Mouse (Mus musculus) CH12.LX (cell line): ENCODE data around the gene Fam214a. TPM values are rescaled to one million over a fixed set of nuclear protein-coding genes. Genes with fewer than 3 reads are reported as not detected.

Experiments used
- DNase-seq: peaks from one replicate; pipeline ENCODE4 v3.0.0-alpha.2; 2013; ENCODE audit errors: extremely low read depth
- H3K27ac ChIP-seq: 2 replicates; pipeline ENCODE4 v1.5.1; 2012; ENCODE audit warnings: low read depth, mild to moderate bottlenecking, control low read depth, moderate library complexity; ENCODE audit not compliant: insufficient read depth
- H3K27me3 ChIP-seq: replicated peaks from 2 replicates; pipeline ENCODE3; 2012; ENCODE audit warnings: inconsistent platforms
- H3K36me3 ChIP-seq, 2 experiments: replicated peaks in 1 of 2; 2 replicates each; pipeline versions ENCODE3 to v1.6.1; 2012; ENCODE audit warnings: inconsistent platforms in 1 of 2, low read length in 1 of 2, mild to moderate bottlenecking in 1 of 2, mixed read lengths in 1 of 2, moderate library complexity in 1 of 2; ENCODE audit not compliant: control insufficient read depth in 1 of 2, insufficient read depth in 1 of 2
- H3K4me1 ChIP-seq, 2 experiments: 2 replicates each; pipeline ENCODE4 v1.6.1; 2012; ENCODE audit warnings: inconsistent platforms in 1 of 2, moderate library complexity in 1 of 2; ENCODE audit not compliant: insufficient read depth in 2 of 2, control insufficient read depth in 1 of 2
- H3K4me2 ChIP-seq: 2 replicates; pipeline ENCODE4 v1.6.1; 2012; ENCODE audit warnings: low read depth, mild to moderate bottlenecking, control low read depth; ENCODE audit not compliant: poor library complexity, insufficient read depth, severe bottlenecking
- H3K4me3 ChIP-seq, 3 experiments: fragments of 150-350 bp in 1 of 3; sonication (generic) in 1 of 3; replicated peaks in 1 of 3; 2 replicates each; pipeline versions ENCODE3 to v1.5.1; 2011 to 2012; ENCODE audit warnings: low read depth in 2 of 3, low read length in 2 of 3, mild to moderate bottlenecking in 2 of 3, moderate library complexity in 2 of 3, control low read depth in 1 of 3, improper control_type of control experiment in 1 of 3, inconsistent platforms in 1 of 3, mixed read lengths in 1 of 3; ENCODE audit not compliant: poor library complexity in 1 of 3
- H3K79me2 ChIP-seq: replicated peaks from 2 replicates; pipeline ENCODE4 v1.6.1; 2012; ENCODE audit warnings: mild to moderate bottlenecking, moderate library complexity; ENCODE audit not compliant: control insufficient read depth, poor library complexity, insufficient read depth, severe bottlenecking; ENCODE audit errors: extremely low read depth
- H3K9ac ChIP-seq: 2 replicates; pipeline ENCODE4 v1.6.1; 2012; ENCODE audit warnings: low read depth, mild to moderate bottlenecking, control low read depth, moderate library complexity; ENCODE audit not compliant: insufficient read depth
- H3K9me3 ChIP-seq: replicated peaks from 2 replicates; pipeline ENCODE3; 2012; ENCODE audit warnings: low read length, inconsistent platforms, mixed read lengths
- BHLHE40 ChIP-seq: IDR thresholded peaks from 2 replicates; pipeline ENCODE4 v1.6.1; 2011; ENCODE audit warnings: mild to moderate bottlenecking, low read depth, low read length, improper control_type of control experiment
- CHD1 ChIP-seq: IDR thresholded peaks from 2 replicates; pipeline ENCODE4 v1.6.1; 2012; ENCODE audit warnings: low read depth, low read length, improper control_type of control experiment, inconsistent platforms
- CHD2 ChIP-seq: IDR thresholded peaks from 2 replicates; pipeline ENCODE4 v1.6.1; 2011; ENCODE audit warnings: low read length, improper control_type of control experiment
- CTCF ChIP-seq, 2 experiments: IDR thresholded peaks in 1 of 2; conservative IDR thresholded peaks in 1 of 2; 2 replicates each; pipeline ENCODE4 v1.5.1; 2011 to 2012; ENCODE audit warnings: low read depth in 2 of 2, low read length in 2 of 2, improper control_type of control experiment in 1 of 2, inconsistent platforms in 1 of 2, mild to moderate bottlenecking in 1 of 2, moderate library complexity in 1 of 2
- ELF1 ChIP-seq: IDR thresholded peaks from 2 replicates; pipeline ENCODE4 v1.6.1; 2014; ENCODE audit warnings: low read depth, mild to moderate bottlenecking, inconsistent platforms, low read length, improper control_type of control experiment
- EP300 ChIP-seq: IDR thresholded peaks from 2 replicates; pipeline ENCODE4 v1.6.1; 2011; ENCODE audit warnings: low read length, improper control_type of control experiment
- ETS1 ChIP-seq: conservative IDR thresholded peaks from 2 replicates; pipeline ENCODE4 v1.6.1; 2012; ENCODE audit warnings: low read depth, mild to moderate bottlenecking, inconsistent platforms, low read length, improper control_type of control experiment, moderate library complexity
- HCFC1 ChIP-seq: IDR thresholded peaks from 2 replicates; pipeline ENCODE4 v1.6.1; 2012; ENCODE audit warnings: low read depth, mild to moderate bottlenecking, inconsistent platforms, low read length, improper control_type of control experiment
- IRF4 ChIP-seq: IDR thresholded peaks from 2 replicates; pipeline ENCODE4 v1.6.1; 2014; ENCODE audit warnings: low read depth, mild to moderate bottlenecking, inconsistent platforms, low read length, improper control_type of control experiment
- JUN ChIP-seq: IDR thresholded peaks from 2 replicates; pipeline ENCODE4 v1.6.1; 2011; ENCODE audit warnings: low read depth, mild to moderate bottlenecking, low read length, improper control_type of control experiment, moderate library complexity; ENCODE audit not compliant: insufficient read depth
- JUND ChIP-seq: conservative IDR thresholded peaks from 2 replicates; pipeline ENCODE4 v1.6.1; 2011; ENCODE audit warnings: low read depth, low read length, improper control_type of control experiment
- MAX ChIP-seq: IDR thresholded peaks from 2 replicates; pipeline ENCODE4 v1.6.1; 2011; ENCODE audit warnings: low read length, improper control_type of control experiment
- MAZ ChIP-seq: IDR thresholded peaks from 2 replicates; pipeline ENCODE4 v1.6.1; 2012; ENCODE audit warnings: low read depth, mild to moderate bottlenecking, inconsistent platforms, low read length, improper control_type of control experiment, moderate library complexity
- MYC ChIP-seq: IDR thresholded peaks from 2 replicates; pipeline ENCODE4 v1.6.1; 2011; ENCODE audit warnings: low read depth, mild to moderate bottlenecking, improper control_type of control experiment, low read length
- NELFE ChIP-seq: IDR thresholded peaks from 2 replicates; pipeline ENCODE4 v1.6.1; 2011; ENCODE audit warnings: low read depth, low read length, improper control_type of control experiment
- NRF1 ChIP-seq: IDR thresholded peaks from 2 replicates; pipeline ENCODE4 v1.6.1; 2014; ENCODE audit warnings: low read depth, mild to moderate bottlenecking, inconsistent platforms, low read length, improper control_type of control experiment, moderate library complexity
- POLR2A ChIP-seq: IDR thresholded peaks from 2 replicates; pipeline ENCODE4 v1.6.1; 2011; ENCODE audit warnings: low read depth, mild to moderate bottlenecking, improper control_type of control experiment, low read length
- RAD21 ChIP-seq: IDR thresholded peaks from 2 replicates; pipeline ENCODE4 v1.6.1; 2011; ENCODE audit warnings: low read depth, mild to moderate bottlenecking, low read length, improper control_type of control experiment, moderate library complexity
- RCOR1 ChIP-seq: conservative IDR thresholded peaks from 2 replicates; pipeline ENCODE4 v1.6.1; 2012; ENCODE audit warnings: low read depth, mild to moderate bottlenecking, inconsistent platforms, low read length, improper control_type of control experiment
- SIN3A ChIP-seq: IDR thresholded peaks from 2 replicates; pipeline ENCODE4 v1.6.1; 2012; ENCODE audit warnings: low read length, improper control_type of control experiment, inconsistent platforms
- SMC3 ChIP-seq: IDR thresholded peaks from 2 replicates; pipeline ENCODE4 v1.6.1; 2011; ENCODE audit warnings: low read depth, low read length, improper control_type of control experiment
- TBP ChIP-seq: conservative IDR thresholded peaks from 2 replicates; pipeline ENCODE4 v1.6.1; 2011; ENCODE audit warnings: low read depth, low read length, improper control_type of control experiment
- TCF12 ChIP-seq: IDR thresholded peaks from 2 replicates; pipeline ENCODE4 v1.6.1; 2014; ENCODE audit warnings: low read depth, mild to moderate bottlenecking, inconsistent platforms, low read length, improper control_type of control experiment
- ZC3H11A ChIP-seq: IDR thresholded peaks from 2 replicates; pipeline ENCODE4 v1.6.1; 2012; ENCODE audit warnings: low read depth, mild to moderate bottlenecking, inconsistent platforms, low read length, improper control_type of control experiment
- ZKSCAN1 ChIP-seq: IDR thresholded peaks from 2 replicates; pipeline ENCODE4 v1.6.1; 2012; ENCODE audit warnings: low read depth, inconsistent platforms, low read length, improper control_type of control experiment, borderline replicate concordance
- ZMIZ1 ChIP-seq: IDR thresholded peaks from 2 replicates; pipeline ENCODE4 v1.6.1; 2012; ENCODE audit warnings: low read depth, mild to moderate bottlenecking, inconsistent platforms, low read length, improper control_type of control experiment
- dilution Hi-C: fragments of 300-500 bp; cut with MboI; formaldehyde crosslinking; loops from 2 replicates; pipeline ENCODE4 v1.14.3; 2020; ENCODE audit warnings: low sequenced_read_pairs; ENCODE audit not compliant: extremely low pct_unique_long_range_greater_than_20kb, extremely low pct_ligation_motif_present
- in situ Hi-C: fragments of 300-500 bp; cut with MboI; formaldehyde crosslinking; loops from 3 replicates; pipeline ENCODE4 v1.14.3; 2019; ENCODE audit warnings: low sequenced_read_pairs, low pct_ligation_motif_present, low pct_unique_long_range_greater_than_20kb, mixed read lengths
- polyA plus RNA-seq: library from polyadenylated mRNA; unstranded; fragments of >175 nt; gene quantifications from 2 replicates; pipeline ENCODE4 v1.2.1, GENCODE M21; 2012; ENCODE audit warnings: low read depth; ENCODE audit not compliant: insufficient read length
- total RNA-seq, 2 experiments: library from RNA; depleted of rRNA; stranded (reverse); fragments of 300-350 nt in 1 of 2; fragments of >200 nt in 1 of 2; gene quantifications; 2 replicates each; pipeline ENCODE4 v1.2.3; 2012 to 2014

The Fam214a gene
- total and polyA plus RNA-seq, 3 experiments, result 6.2 to 8.6 (median 7.0) TPM

GRCm38 (mm10) chr9:74964866-74965384, 12.2 kb downstream of the Fam214a start:
- Histone ChIP-seq H3K79me2 (peaks cover 6% of the 10 kb centered on the region; the same call in 1 of the 2 replicates), H3K4me2 (peak overlapping the region; percentile 51; the same call in 1 of the 2 replicates), H3K4me3 (peak overlapping the region; percentile 28 to 41 (median 37)), H3K27ac (peak overlapping the region; percentile 76), H3K9me3 (no peaks in the 10 kb centered on the region), H3K27me3 (no peaks in the 10 kb centered on the region), H3K9ac (no peak overlapping the region), H3K36me3 (peaks cover 3 to 28% of the 10 kb centered on the region in 2 experiments), H3K4me1 (peaks cover 13 to 34% of the 10 kb centered on the region in 2 experiments)
- dilution Hi-C loops, result no loop called here
- in situ Hi-C loops, result no loop called here
- peak; percentile 71 for TF ChIP-seq IRF4
- peak; percentile 56; the same call in 1 of the 2 replicates for TF ChIP-seq ELF1
- TF ChIP-seq TCF12, result peak; percentile 72
- 0 out of 2 replicates have a peak, but pooled peaks have one; percentile 22 for TF ChIP-seq JUND
- peak; percentile 27; the same call in 1 of the 2 replicates for TF ChIP-seq EP300
- peak; percentile 99 for TF ChIP-seq CHD1
- no peak for TF ChIP-seq CHD2
- peak; percentile 92 for TF ChIP-seq POLR2A
- TF ChIP-seq ETS1, result 0 out of 2 replicates have a peak, but pooled peaks have one; percentile 25
- TF ChIP-seq BHLHE40, result peak; percentile 79
- TF ChIP-seq RCOR1, result no peak
- no peak for TF ChIP-seq ZC3H11A
- no peak for TF ChIP-seq ZKSCAN1
- peak; percentile 97 for TF ChIP-seq MYC
- peak; percentile 20 for TF ChIP-seq SMC3
- peak; percentile 43; the same call in 1 of the 2 replicates for TF ChIP-seq HCFC1
- peak; percentile 83 for TF ChIP-seq TBP
- peak; percentile 78; the same call in 1 of the 2 replicates for TF ChIP-seq MAX
- no peak for TF ChIP-seq RAD21
- TF ChIP-seq SIN3A, result peak; percentile 73; the same call in 1 of the 2 replicates
- TF ChIP-seq MAZ, result 0 out of 2 replicates have a peak, but pooled peaks have one; percentile 52
- peak in 1 of 2 experiments; percentile 15; a peak in 1 of 4 replicates for TF ChIP-seq CTCF (conservative IDR thresholded peaks at IDR 0.05 in 1 of 2, IDR thresholded peaks at IDR 0.05 in 1 of 2; ENCODE audit: low read depth in 2 of 2, low read length in 2 of 2)
- TF ChIP-seq NELFE, result peak; percentile 76
- TF ChIP-seq NRF1, result 0 out of 2 replicates have a peak, but pooled peaks have one; percentile 5
- TF ChIP-seq JUN, result no peak
- TF ChIP-seq ZMIZ1, result peak; percentile 67; the same call in 1 of the 2 replicates
- peak; percentile 93 for DNase-seq
